In the genomic region with DNA sequence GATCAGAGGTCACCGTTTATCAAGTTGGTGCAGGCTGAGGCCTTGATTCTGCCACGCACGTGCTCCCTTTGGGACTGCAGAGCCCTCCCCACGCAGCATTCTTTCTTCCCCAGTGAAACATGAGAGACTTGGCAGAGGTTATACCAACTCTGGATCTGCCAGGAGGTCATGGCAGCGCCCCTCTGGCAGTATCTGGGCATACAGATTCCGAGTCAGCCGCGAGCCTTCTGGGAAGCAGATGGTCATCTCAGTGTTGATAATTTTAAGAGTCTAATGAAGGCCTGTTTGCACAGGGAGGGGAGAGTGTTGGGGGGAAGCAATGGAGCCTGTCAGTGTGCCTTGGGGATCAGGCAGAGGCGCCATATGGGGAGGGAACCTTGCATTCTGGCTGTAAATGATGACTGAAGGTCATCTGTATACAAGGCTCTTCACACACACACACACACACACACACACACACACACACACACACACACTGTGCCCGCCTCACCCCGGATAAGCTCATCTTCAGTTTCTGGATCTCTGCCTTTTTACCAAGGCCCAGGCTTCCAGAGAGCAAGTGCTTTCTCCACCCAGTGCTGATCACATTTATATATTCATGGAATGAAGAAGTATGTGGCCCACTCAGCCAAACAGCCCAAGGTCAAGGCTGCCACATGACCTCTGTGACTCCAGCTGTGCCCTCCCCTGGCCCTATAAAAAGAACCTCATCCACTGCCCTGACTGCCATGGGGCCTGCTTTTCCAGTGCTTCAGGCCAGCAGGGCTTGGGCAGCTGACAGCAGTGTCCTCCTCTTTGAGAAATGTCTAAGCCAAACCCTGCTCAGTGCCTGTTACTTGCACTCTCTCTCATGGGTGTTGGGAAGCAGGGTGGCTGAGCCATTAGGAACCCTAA, we compare ENCODE assay signal across 9 mouse cellular contexts. TPM values are rescaled to one million over a fixed set of nuclear protein-coding genes. Genes with fewer than 3 reads are reported as not detected.
DNase-seq lines count a peak whose midpoint lies in the region; ATAC-seq and TF ChIP-seq lines count a peak whose summit lies in the region.
"Had no signal": no experiment of that assay in that cellular context is flagged by ENCODE, and none has a peak within 500 bp of the region (broad histone marks: within the 10 kb centered on the region; RNA-seq: fewer than 3 reads in every experiment).

No protein-coding gene starts in this region.

- no peak overlapping the region for H3K4me2 ChIP-seq in heart, postnatal 0 days (ENCODE audit: low read depth, low read length)
- no peak overlapping the region for H3K4me2 ChIP-seq in embryonic facial prominence, embryonic 14.5 days (ENCODE audit: low read depth, low read length)
- no peak overlapping the region for H3K4me2 ChIP-seq in midbrain, embryonic 11.5 days

- H3K36me3 ChIP-seq in heart, postnatal 0 days (replicated peaks; ENCODE audit: control insufficient read depth, insufficient read depth, low read length) = no peaks in the 10 kb centered on the region
- no peaks in the 10 kb centered on the region for H3K36me3 ChIP-seq in embryonic facial prominence, embryonic 14.5 days (ENCODE audit: control insufficient read depth, insufficient read depth, low read length)
- H3K36me3 ChIP-seq in midbrain, embryonic 11.5 days (ENCODE audit: control insufficient read depth, insufficient read depth, low read length) = no peaks in the 10 kb centered on the region

- TF ChIP-seq CTCF in heart, postnatal 0 days (IDR thresholded peaks at IDR 0.05; ENCODE audit: low read depth) = no peak

- 59% methylated on average over 11 of the region's 11 CpGs for WGBS in heart, postnatal 0 days
- 56% methylated on average over 10 of the region's 11 CpGs for WGBS in embryonic facial prominence, embryonic 14.5 days
- WGBS in midbrain, embryonic 11.5 days = 73% methylated on average over 11 of the region's 11 CpGs

- H3K4me3 ChIP-seq in heart, postnatal 0 days (ENCODE audit: low read depth, low read length) = no peak overlapping the region
- no peak overlapping the region for H3K4me3 ChIP-seq in embryonic facial prominence, embryonic 14.5 days (ENCODE audit: low read depth, low read length)
- no peak overlapping the region for H3K4me3 ChIP-seq in midbrain, embryonic 11.5 days (ENCODE audit: low read depth, low read length)

- intact Hi-C loops in heart, postnatal 25 days (cut with DNase I) = no loop called here

- 0 out of 2 replicates have a peak, but pooled peaks have one; percentile 37 for ATAC-seq in heart, postnatal 0 days (ENCODE audit: insufficient read depth, low read depth)
- no peak for ATAC-seq in embryonic facial prominence, embryonic 14.5 days (ENCODE audit: low read depth)
- peak; percentile 57 for ATAC-seq in midbrain, embryonic 11.5 days (ENCODE audit: low FRiP score)

- H3K4me1 ChIP-seq in heart, postnatal 0 days (ENCODE audit: control insufficient read depth, insufficient read depth) = peaks cover 4% of the 10 kb centered on the region; the same call in 1 of the 2 replicates
- no peaks in the 10 kb centered on the region for H3K4me1 ChIP-seq in embryonic facial prominence, embryonic 14.5 days (ENCODE audit: control insufficient read depth, insufficient read depth, low read length)
- H3K4me1 ChIP-seq in midbrain, embryonic 11.5 days (ENCODE audit: control insufficient read depth, insufficient read depth, low read length) = peaks cover 2% of the 10 kb centered on the region; the same call in 1 of the 2 replicates

- TF ChIP-seq EP300 in heart, postnatal 0 days (IDR thresholded peaks at IDR 0.05; ENCODE audit: low read depth) = no peak

- DNase-seq in heart, postnatal 0 days (ENCODE audit: low spot score) = no peak
- no peak for DNase-seq in heart, postnatal 25 days (ENCODE audit: low spot score)
- DNase-seq in adrenal gland, adult (ENCODE audit: inconsistent age in 2 of 2, low spot score in 1 of 2) = peak; percentile 59 to 81
- DNase-seq in embryonic facial prominence, embryonic 14.5 days (ENCODE audit: low spot score) = peak; percentile 18
- DNase-seq in midbrain, embryonic 11.5 days (ENCODE audit: low spot score, missing footprints) = peak; percentile 47
- no peak for DNase-seq in natural killer cell, adult 2 months (ENCODE audit: low spot score in 2 of 2)
- DNase-seq in thymus, adult 18-20 months = no peak
- DNase-seq in liver = no peak
- DNase-seq: thymus, postnatal 14 days had no signal

- H3K27me3 ChIP-seq in heart, postnatal 0 days (ENCODE audit: control insufficient read depth, insufficient read depth, low read length) = no peaks in the 10 kb centered on the region
- H3K27me3 ChIP-seq in embryonic facial prominence, embryonic 14.5 days (replicated peaks; ENCODE audit: control insufficient read depth, insufficient read depth, low read length) = no peaks in the 10 kb centered on the region
- H3K27me3 ChIP-seq in midbrain, embryonic 11.5 days (ENCODE audit: control insufficient read depth, insufficient read depth, low read length) = 0 out of 2 replicates have a peak, but pooled peaks cover 3% of the 10 kb centered on the region

- H3K9me3 ChIP-seq in heart, postnatal 0 days (replicated peaks; ENCODE audit: control insufficient read depth, low read length) = no peaks in the 10 kb centered on the region
- H3K9me3 ChIP-seq in embryonic facial prominence, embryonic 14.5 days (ENCODE audit: control insufficient read depth, low read length) = no peaks in the 10 kb centered on the region
- H3K9me3 ChIP-seq in midbrain, embryonic 11.5 days (ENCODE audit: control insufficient read depth, low read length) = no peaks in the 10 kb centered on the region

- no peak overlapping the region for H3K9ac ChIP-seq in heart, postnatal 0 days (replicated peaks; ENCODE audit: low read depth, low read length)
- H3K9ac ChIP-seq in embryonic facial prominence, embryonic 14.5 days (ENCODE audit: low read depth, low read length) = no peak overlapping the region
- no peak overlapping the region for H3K9ac ChIP-seq in midbrain, embryonic 11.5 days (ENCODE audit: low read length)

- H3K27ac ChIP-seq in heart, postnatal 0 days (ENCODE audit: low read depth) = no peak overlapping the region
- no peak overlapping the region for H3K27ac ChIP-seq in embryonic facial prominence, embryonic 14.5 days (replicated peaks; ENCODE audit: low read depth, low read length)
- H3K27ac ChIP-seq in midbrain, embryonic 11.5 days (ENCODE audit: low read depth, low read length) = no peak overlapping the region; the same call in 1 of the 2 replicates

RNA-seq across cellular contexts. Expression of gene Fbrsl1, which starts 18.5 kb away (rescaled TPM):
- total RNA-seq in heart, postnatal 0 days (2014; rRNA removed; ENCODE audit: low replicate concordance) = 19.2 and 37.0 TPM in 2 replicates
- 6.8 and 7.6 TPM in 2 replicates for polyA plus RNA-seq in heart, postnatal 0 days (2015; fragmentation: Nextera tagmentation; extraction: Ambion mirVana)
- 10 to 100 TPM; 43.1 to 48.6 TPM for total RNA-seq in heart, postnatal 25 days (2021)
- polyA plus RNA-seq in embryonic facial prominence, embryonic 14.5 days (2014; fragmentation: Nextera tagmentation; extraction: Ambion mirVana) = 14.6 and 14.7 TPM in 2 replicates
- 11.3 and 14.9 TPM in 2 replicates for polyA plus RNA-seq in midbrain, embryonic 11.5 days (2014; fragmentation: Nextera tagmentation; extraction: Ambion mirVana)

Comparison
In these comparisons a context has a peak if more than half of its experiments do, and no peak if none do; other contexts are left out.
1. DNase-seq: peak in adrenal gland, adult (2 of 2), embryonic facial prominence, embryonic 14.5 days (single experiment) and midbrain, embryonic 11.5 days (single experiment); none in heart, postnatal 0 days (single experiment), heart, postnatal 25 days (single experiment), natural killer cell, adult 2 months (0 of 2), thymus, adult 18-20 months (0 of 2) and liver (single experiment).